Mouse (Mus musculus) kidney, postnatal 14 days (tissue): ENCODE data around the gene Thy1.

Experiments used
- DNase-seq: peaks from one replicate; pipeline ENCODE4 v3.0.0; 2022; ENCODE audit warnings: mixed read lengths

Thy1 gene

DNA sequence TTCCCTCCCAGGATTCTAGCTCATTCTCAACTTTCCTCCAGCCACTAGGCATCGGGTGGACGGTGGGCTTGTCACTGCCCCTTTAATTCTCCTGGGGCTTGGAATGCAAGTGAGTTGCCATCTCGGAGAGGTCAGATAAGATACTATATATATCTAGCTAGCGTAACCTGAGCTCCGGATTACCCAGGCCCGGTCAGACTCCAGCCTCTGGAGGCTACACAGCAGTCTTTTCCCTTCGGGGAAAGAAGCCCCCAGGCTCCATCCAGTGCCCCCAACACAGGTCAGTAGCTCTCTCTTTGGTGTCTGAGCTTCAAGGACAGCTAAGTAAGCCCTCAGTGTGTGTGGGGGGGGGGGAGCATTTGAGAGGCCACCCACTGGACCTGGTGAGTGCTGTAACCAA, 26.1 kb downstream of the Thy1 start:
- no peak for DNase-seq

DNA sequence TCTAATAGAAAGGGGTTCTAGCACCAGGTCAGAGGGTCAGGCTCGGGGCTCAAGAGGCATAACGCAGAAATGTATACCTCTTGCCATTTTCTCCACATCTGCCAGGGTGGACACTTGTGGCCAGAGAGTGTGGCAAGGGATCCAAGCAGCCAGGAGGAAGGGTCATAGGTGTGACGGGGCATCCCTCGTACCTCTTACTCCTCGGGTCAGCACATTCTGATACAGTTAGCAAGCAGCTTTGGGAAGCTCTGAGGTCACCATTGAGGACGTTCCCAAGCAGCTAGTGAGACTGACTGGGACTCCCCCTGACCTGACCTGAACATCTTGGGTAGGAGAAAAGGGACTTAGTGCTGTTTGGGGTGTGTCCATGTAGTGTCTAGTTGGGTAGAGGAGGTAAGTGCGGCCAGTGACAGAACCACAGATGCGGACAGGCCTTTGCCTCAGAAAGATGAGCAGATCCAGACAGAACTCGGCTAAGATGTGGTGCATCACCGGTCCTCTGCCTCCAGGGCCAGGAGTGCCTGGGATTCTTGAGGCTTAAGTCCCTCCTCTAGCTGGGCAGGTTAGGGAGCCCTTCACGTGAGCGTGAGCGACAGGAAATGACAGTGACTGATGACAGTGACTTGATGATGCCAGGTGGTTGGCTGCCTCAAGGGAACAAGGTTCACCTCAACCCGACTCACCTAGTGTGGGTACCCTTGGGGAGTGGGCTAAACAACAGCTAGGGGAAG, 27.1 kb downstream of the Thy1 start:
- no peak for DNase-seq

DNA sequence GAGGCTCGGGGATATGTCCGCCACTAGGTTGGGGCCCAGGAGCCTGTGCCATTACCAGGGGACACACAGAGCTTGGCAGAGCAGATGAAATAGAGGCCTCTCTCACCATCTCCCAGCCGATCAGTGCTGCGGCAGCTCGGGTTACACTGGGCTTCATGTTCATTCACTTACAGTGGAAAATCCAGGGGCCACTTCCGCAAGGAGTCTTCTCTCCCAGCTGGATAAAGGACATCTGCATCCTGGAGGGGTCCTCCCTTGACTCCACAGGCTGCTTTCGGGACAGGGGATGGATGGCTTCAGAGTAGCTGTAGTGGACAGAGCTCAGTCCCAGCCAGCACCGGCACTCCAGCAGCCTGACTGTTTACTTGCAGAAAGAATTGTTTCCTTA, 27.7 kb downstream of the Thy1 start:
- DNase-seq: no peak

DNA sequence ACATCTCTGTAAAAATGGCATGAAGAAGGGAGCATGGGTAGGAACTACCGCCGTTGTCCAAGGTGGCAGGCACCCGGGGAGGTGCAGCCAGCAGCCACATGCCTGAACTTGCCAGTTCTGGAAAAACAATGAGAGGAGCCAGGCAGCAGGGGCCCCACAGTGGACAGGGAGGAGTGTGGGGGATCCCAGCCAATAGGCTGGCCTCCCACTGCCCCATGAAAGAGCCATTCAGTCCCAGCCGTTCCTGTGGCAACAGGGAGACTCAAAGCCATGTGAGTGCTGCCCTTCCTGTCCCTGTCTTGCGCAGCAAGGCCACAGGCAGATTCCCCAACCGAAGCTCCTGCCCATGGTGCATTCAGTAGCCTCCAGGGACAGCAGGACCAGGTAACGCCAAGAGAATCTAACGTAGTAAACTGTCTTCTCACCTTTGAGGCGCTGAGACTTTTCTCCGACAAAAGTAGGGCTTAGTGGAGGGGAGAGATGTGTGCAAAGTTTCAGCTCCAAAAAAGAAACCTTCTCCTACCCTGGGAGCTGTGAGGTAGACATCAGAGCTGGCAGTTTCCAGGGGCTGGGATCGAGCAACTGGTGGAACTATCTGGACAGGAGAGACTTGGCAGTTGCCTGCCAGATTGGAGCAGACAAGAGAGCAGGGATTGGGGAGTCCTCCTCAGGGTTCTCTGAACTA, 28.9 kb downstream of the Thy1 start:
- DNase-seq: no peak

DNA sequence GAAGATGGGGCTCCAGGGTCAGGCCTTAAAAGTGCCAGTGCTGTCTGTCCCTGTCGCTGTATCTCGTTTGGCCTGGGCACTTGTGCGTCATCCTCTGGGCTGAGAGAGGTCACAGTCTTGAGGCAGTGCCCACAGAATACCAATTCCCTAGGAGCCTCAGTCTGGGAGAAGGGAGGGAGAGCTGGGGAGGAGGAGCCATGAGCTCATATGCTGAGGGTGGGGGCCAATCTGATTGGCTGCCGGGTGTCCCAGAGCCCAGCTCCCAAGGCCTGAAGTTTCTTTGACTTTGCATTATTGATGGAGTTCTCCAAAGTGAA, 29.4 kb downstream of the Thy1 start:
- no peak for DNase-seq

DNA sequence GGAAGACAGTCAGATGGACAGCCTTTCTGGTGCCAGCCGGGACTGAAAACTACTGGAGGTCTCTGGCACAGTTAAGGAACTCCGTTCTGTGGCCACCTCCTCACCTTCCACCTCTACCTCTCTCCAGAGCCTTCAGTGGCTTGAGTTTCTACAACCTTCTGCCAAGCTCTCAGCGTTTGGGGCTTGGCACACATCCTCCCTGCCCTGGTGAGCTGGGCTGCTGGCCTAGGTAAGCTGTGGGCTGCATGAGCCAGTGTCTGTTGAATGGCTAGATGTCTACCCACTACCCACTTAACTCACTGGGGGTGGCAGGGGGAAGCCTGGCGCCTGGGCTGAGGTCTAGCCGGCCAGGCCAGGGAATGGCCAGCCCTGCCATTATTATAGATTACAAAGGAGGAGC, 29.9 kb downstream of the Thy1 start:
- DNase-seq: no peak

DNA sequence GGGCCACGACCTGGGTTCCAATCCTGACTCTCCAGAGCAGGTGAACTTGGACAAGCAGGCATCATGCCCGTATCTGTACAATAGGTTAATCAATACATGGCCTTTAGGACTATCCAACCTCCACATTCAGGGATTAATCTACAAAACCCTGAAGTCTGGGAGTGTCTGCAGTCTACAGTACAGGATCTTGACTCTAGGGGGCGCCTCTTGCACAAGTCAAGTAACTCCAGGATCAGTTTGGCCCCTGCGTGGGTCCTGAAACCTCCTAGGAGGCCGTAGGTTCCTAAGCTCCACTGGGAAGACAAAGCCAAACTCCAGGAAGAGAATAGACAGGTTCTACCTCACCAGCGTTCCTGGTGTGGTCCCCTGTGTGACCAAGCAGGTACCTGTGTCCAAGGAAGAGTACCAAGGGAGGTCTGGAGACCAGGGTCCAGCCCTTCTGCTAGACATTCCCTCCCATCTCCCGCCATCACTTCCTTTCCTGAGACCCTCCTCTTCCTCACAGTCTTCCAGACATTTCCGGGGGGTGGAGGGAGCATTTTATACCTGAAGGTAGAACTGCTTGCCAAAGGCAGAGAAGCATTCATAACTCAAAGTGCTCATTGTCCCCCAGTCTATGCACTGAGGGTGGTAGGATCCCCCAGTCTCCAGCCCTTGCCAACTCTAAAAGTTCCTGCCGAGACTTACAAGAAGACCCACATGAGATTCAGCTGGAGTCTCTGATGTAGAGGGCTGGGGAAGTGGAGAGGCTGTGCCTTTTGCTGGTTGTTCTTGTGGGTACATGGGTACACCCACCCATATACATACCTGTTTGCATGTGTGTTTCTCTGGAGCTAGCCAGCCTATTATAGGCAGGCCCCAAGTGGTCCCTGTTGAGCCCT, 31.5 kb downstream of the Thy1 start:
- DNase-seq: no peak

DNA sequence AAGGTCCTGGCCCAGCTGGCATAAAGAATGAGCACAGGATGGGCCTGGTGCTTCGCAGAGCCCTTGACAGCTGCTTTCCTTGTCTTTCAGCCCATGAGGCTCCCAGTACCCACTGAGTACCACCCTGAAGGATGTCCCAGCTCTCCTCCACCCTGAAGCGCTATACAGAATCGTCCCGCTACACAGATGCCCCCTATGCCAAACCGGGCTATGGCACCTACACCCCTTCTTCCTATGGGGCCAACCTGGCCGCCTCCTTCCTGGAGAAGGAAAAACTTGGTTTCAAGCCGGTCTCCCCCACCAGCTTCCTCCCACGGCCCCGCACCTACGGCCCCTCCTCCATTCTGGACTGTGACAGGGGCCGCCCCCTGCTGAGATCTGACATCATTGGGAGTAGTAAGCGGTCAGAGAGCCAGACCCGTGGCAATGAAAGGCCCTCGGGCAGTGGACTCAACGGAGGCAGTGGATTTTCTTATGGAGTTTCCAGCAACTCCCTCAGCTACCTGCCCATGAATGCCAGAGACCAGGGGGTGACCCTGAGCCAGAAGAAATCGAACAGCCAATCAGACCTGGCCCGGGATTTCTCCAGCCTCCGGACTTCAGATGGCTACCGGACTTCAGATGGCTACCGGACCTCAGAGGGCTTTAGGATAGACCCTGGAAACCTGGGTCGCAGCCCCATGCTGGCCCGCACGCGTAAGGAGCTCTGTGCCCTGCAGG, 32.3 kb downstream of the Thy1 start:
- DNase-seq: no peak

DNA sequence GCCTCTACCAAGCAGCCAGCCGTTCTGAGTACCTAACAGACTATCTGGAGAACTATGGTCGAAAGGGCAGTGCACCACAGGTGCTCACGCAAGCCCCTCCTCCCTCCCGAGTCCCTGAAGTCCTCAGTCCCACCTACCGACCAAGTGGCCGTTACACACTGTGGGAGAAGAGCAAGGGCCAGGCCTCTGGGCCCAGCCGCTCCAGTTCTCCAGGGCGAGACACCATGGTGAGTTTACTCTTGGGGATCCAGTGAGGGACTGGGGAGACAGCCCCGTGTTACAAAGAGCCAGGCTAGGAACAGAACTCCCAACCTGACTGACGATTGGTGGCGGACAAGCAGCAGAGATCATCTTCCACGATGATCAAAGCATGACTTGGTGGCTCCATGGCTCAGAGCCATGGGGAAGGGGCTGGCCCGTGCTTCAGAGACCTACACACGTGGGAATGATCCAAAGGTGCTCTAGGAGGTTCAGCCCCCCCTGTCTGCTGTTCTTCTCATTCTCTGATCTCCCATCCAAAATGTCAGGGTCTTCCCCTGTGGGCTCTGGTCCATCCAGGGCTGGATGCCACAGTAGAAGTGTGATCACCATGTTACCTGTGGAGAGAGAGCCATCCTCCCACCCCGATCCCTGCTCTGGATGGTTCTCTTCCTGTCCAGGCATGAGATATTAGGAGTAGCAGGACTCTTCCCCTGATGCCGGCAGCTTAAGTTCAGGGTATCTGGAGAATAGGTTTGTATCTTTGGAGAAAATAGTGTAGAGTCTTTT, 33.0 kb downstream of the Thy1 start:
- DNase-seq: no peak

DNA sequence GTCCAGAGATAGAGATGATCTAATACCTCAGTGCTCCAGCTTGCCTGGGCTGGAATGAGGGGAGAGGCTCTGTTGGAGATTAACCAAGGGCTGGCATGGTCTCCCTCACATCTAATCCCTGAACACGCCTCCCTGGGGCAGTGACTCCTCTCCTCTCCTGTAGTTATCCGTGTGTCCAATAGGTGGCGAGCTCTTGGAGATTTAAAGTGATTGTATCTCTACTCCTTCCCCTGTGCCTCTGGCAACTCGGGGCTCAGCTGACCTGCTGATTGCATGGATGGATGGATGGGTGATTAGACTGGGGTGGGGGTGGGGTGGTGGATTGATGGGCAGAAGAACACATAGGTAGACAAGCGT, 33.6 kb downstream of the Thy1 start:
- DNase-seq: peak; percentile 88

DNA sequence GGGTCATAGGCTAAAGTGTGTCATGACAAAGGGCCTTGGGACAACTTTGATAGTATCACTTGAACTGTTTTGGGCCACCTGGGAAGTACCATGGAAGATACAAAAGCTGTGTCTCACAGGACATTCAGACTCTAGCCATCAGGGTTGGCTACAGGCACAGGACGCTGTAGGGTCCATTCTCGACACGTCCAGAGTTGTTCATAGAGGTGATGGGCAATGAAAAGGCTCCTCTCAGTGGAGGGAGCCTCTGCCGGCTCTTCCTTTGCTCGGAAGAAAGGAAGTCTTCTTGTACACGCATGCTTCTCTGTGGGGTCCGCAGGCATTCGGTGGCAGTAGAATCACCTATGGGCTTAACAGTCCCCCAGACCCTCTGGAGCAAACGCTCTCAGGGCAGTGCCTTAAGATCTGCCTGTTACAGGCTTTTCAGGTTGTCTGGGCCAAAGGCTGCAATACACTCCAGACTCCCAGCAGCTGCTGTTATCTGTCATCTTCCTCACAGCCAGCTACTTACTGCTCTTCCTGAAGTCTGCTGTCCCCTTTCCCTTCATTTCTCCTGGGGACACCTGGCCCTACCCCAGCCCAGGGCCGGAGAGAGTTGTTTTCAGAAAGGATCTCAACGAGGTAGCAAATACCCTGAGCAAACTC, 34.2 kb downstream of the Thy1 start:
- DNase-seq: no peak

DNA sequence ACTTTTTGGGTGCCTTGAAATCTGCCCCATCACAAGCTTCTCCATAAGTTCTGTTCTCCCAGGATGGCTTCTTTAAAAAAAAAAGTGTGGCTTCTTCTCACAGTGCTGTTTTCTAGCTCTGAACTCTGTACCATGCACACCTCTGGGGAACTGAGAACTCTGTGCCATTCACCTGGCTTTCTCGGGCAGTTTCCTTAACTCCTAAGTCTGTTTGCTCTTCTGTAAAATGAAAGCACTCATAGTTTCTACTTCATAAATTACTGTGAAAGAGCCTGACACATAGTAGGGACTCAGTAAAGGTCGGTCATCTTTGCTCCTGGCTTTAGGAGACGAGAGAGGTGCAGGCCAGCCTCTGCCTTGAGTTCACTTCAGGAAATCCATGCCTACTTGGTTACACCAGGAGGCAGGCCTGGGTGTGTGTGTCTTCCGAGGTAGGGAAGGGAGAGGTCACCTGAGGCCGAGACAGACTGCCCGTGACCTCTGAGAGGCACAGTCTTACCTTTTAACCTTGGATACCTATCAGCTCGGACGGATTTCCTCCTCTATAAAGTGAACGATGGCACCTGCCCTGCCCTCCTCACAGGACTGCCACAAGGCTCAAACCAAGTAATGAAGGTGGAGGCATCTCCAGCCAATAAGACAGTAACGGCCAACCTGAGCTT, 35.1 kb downstream of the Thy1 start:
- peak; percentile 58 for DNase-seq

DNA sequence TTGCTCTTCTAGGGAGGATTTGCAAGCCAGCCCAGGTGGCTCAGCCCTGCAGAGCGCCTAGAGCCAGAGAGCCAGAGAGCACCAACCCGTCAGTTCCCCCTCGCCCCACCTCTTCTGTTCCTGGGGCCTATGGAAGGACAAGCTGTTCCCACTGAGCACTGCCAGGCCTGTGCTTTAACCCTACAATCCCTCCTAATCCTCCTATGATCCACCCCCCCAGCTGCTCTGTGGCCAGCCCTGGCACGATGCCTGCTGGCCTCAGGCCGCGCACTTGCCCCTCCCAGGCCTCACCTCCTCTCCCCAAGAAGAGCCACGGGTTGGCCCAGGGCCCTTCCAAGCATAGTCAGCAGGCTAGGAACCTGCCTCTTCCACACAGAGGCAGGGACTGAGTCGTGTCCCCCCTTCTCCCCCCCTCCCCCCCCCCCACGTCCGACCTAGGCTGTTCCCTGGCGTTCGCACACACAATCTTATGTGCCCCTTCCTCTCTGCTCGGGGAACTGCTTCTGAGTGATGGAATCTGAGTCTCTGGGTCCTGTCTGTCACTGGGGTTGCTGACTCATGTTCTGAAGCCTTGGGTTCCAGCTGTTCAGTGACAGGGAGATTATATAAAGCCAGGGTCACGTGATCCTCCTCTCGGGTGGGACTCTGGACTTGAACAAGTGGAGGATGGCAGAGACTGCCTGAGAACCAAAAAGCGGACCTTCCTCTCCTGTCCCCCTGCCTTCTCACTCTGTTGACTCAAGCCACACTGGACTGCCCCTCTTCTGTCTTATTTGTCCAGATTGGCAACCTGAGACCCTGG, 36.0 kb downstream of the Thy1 start:
- DNase-seq: peak; percentile 95

DNA sequence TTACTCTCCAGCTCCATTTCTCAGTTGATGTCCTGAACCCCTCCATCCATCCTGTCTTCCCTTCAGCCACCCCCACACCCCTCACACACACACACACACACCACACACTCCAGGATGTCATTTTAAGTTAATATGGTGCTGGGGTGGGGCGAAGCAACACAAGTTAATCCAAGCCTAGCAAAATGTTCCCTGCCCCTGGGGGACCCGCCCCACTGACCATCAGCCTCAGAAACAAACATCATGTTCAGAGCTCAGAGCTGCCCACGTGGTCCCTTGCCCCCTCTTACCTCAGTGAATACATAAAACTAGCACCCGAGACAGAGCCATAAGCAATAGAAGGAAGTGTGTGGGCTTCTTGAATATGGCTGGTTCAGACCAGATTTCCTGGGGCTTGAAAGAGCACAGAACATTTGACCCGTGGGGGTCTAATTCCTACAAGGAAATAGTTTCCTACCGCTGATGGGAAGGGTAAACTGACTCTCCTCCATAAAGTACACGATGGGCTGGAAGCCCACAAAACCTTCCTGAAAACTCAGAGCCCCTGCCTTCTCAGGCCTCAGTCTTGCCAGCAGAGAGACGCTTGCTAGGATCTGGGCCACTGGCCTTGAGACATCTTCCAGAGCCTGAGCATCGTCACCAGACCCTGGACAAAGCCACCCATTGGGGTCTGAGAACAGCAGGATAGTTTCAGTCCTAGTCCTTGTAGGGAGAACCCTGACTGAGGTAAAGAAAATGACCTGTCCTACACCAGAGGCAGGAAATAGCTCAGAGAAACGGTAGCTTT, 37.0 kb downstream of the Thy1 start:
- DNase-seq: peak; percentile 89

DNA sequence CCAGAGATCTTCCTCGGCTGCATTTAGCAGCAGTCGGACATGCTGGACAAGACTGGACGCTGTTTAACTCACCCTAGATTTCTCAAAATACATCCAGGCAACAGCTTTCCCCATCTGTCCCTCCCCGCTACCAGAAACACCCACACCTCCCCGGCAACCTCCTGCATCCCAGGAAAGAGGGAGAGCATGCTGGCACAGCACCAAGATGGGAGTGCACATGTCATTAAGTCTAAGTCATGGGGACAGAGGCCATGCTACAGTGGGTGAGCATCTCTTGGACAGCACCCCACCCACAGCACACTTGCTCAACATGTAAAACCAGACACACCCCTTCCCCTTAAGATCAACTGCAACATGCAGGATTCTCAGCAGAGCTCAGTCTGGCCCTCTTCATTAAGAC, 37.8 kb downstream of the Thy1 start:
- DNase-seq: peak; percentile 70

DNA sequence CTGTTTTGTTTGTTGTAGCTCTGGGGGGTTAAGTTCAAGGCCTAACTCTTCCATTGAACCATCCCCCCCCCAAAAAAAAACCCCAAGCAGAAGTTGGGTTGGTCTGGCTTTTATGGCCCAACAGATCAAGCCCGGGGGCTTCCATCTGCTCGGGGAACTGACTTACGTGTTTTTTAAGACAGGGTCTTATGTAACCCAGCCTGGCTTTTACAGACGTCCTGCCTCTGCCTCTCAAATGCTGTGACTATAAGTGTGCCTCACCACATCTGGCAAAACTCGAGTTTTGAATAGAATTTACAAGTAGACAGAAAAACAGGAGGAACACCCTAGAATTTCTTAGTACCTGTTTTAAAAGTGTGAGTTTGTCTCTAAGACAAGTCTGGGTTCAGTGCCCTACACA, 38.4 kb downstream of the Thy1 start:
- DNase-seq: no peak

DNA sequence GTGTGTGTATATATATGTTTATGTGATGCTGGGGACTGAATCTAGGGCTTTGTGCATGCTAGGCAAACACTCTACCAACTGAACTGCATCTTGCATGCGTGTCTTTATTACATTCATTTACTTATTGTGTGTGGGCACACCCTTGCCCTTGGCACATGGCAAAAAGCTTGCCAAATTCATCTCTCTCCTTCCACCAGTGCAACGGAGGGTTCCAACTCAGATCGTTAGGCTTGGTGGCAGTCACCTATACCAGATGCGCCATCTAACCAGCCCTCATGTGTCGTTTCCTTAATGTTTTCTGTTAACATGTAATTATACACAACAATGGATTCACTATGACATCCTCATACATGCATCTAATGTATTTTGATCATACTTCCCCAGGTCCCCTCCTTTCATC, 39.1 kb downstream of the Thy1 start:
- DNase-seq: no peak

DNA sequence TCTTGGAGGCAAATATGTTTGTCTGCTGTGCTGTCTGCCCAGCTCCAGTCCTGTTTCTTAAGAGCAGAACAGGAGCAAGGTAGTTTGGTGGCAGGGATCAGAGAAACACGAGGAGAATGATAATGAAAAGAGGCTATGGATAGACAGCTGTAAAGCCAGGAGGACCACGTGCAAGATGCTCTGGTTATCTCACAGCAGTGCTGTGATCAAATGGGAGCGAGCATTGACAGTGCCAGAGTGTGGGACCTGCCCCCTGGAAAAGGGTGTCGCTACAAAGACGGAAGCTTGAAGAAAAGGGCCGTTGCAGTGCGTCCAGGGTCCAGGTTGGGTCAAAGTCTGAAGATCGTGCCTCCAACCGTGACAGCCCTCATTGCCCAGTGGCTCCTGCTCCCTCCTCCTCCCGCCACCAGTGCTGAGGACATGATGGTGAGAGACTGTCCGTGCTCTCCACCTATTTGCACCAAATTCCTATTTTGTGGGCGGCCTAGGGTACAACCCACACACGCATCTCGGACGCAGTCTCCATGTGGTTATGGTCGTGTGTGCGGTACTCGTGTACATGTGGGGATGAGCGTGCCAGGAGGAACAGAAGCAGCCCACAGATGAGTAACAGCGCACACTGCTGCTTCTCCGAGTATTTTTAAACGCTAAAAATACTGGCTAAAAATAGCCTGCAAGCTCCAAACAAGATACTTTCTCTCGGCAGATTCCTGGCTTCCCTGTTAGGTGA, 40.4 kb downstream of the Thy1 start:
- peak; percentile 85 for DNase-seq

DNA sequence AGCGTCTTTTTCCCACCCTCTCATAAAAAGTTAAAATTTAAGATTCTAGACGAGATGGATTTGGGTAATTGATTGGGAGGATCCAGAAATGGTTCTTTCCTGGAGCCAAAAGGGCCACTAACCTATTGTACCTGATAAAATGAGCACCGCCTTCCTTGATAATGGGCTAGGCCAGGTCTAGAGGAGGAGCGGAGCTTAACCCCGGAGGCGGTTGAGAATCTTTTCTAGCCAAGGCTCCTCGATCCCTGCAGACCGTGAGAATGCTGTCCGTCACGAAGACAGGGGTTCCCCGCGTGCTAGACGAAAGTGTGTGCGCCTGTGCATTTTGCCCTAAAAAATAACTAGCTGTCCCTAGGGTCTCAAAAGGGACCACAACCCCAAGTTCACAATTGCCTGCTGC, 41.1 kb downstream of the Thy1 start:
- DNase-seq: no peak
